8 mouse cellular contexts compared by ENCODE assay signal in genomic region chr4:44168816-44169215, GRCm38 (mm10).
DNase-seq lines count a peak whose midpoint lies in the region; ATAC-seq and TF ChIP-seq lines count a peak whose summit lies in the region.

No protein-coding gene starts in this region.

- peak overlapping the region; percentile 67 for H3K4me2 ChIP-seq in kidney, embryonic 16.5 days (replicated peaks; ENCODE audit: low read depth, low read length)
- peak overlapping the region; percentile 64 for H3K4me2 ChIP-seq in hindbrain, embryonic 15.5 days
- peak overlapping the region; percentile 67; the same call in 1 of the 2 replicates for H3K4me2 ChIP-seq in midbrain, postnatal 0 days (ENCODE audit: low read depth, low read length, poor library complexity, severe bottlenecking)

- H3K27me3 ChIP-seq in kidney, embryonic 16.5 days (ENCODE audit: insufficient read depth, low read length), result no peaks in the 10 kb centered on the region
- H3K27me3 ChIP-seq in hindbrain, embryonic 15.5 days, result no peaks in the 10 kb centered on the region
- no peaks in the 10 kb centered on the region for H3K27me3 ChIP-seq in midbrain, postnatal 0 days (ENCODE audit: insufficient read depth, low read length)

- peak overlapping the region; percentile 73 for H3K27ac ChIP-seq in kidney, embryonic 16.5 days (ENCODE audit: low read length)
- no peak overlapping the region for H3K27ac ChIP-seq in hindbrain, embryonic 15.5 days (replicated peaks)
- H3K27ac ChIP-seq in midbrain, postnatal 0 days (ENCODE audit: low read depth, low read length), result no peak overlapping the region

- no peaks in the 10 kb centered on the region for H3K9me3 ChIP-seq in kidney, embryonic 16.5 days (ENCODE audit: low read length)
- no peaks in the 10 kb centered on the region for H3K9me3 ChIP-seq in hindbrain, embryonic 15.5 days
- no peaks in the 10 kb centered on the region for H3K9me3 ChIP-seq in midbrain, postnatal 0 days (ENCODE audit: low read length)

- 2% methylated on average over 7 of the region's 7 CpGs for WGBS in kidney, embryonic 16.5 days
- WGBS in hindbrain, embryonic 15.5 days, result 8% methylated on average over 7 of the region's 7 CpGs
- 7% methylated on average over 7 of the region's 7 CpGs for WGBS in midbrain, postnatal 0 days

- H3K9ac ChIP-seq in kidney, embryonic 16.5 days (replicated peaks; ENCODE audit: low read length), result peak overlapping the region; percentile 67
- H3K9ac ChIP-seq in hindbrain, embryonic 15.5 days, result no peak overlapping the region
- no peak overlapping the region for H3K9ac ChIP-seq in midbrain, postnatal 0 days (replicated peaks; ENCODE audit: low read length, poor library complexity, severe bottlenecking)

- ATAC-seq in kidney, embryonic 16.5 days (ENCODE audit: low FRiP score, low TSS enrichment), result no peak
- ATAC-seq in hindbrain, embryonic 15.5 days (ENCODE audit: low FRiP score, low read depth), result no peak
- no peak for ATAC-seq in midbrain, postnatal 0 days (ENCODE audit: low FRiP score)

- peaks cover 27% of the 10 kb centered on the region for H3K4me1 ChIP-seq in kidney, embryonic 16.5 days (ENCODE audit: insufficient read depth, low read length)
- H3K4me1 ChIP-seq in hindbrain, embryonic 15.5 days (replicated peaks), result peaks cover 38% of the 10 kb centered on the region
- H3K4me1 ChIP-seq in midbrain, postnatal 0 days (ENCODE audit: insufficient read depth, low read length), result peaks cover 14% of the 10 kb centered on the region; the same call in 1 of the 2 replicates

- DNase-seq in kidney, postnatal 4 days, result no peak
- peak; percentile 21 for DNase-seq in T-cell, adult 2 months (ENCODE audit: low spot score)
- no peak for DNase-seq in midbrain, postnatal 0 days (ENCODE audit: low spot score)
- DNase-seq in Muller cell, postnatal 12 days (ENCODE audit: inconsistent ontology term), result no peak
- no peak for DNase-seq in yolk sac, embryonic 10.5 days (ENCODE audit: low spot score)
- no peak for DNase-seq in left cerebral cortex, adult 8-10 months (ENCODE audit: low spot score in 2 of 2)

- H3K36me3 ChIP-seq in kidney, embryonic 16.5 days (ENCODE audit: insufficient read depth, low read length), result no peaks in the 10 kb centered on the region
- no peaks in the 10 kb centered on the region for H3K36me3 ChIP-seq in hindbrain, embryonic 15.5 days
- H3K36me3 ChIP-seq in midbrain, postnatal 0 days (ENCODE audit: insufficient read depth, low read length), result no peaks in the 10 kb centered on the region

- TF ChIP-seq CTCF in midbrain, postnatal 0 days (IDR thresholded peaks at IDR 0.05), result no peak

- peak overlapping the region; percentile 62 for H3K4me3 ChIP-seq in kidney, embryonic 16.5 days (ENCODE audit: low read length)
- peak overlapping the region; percentile 46; the same call in 1 of the 2 replicates for H3K4me3 ChIP-seq in hindbrain, embryonic 15.5 days
- H3K4me3 ChIP-seq in midbrain, postnatal 0 days (ENCODE audit: low read depth, low read length), result no peak overlapping the region
